Mouse (Mus musculus) telencephalon, adult 2 months (tissue): ENCODE data around the gene Cdc42bpg.
"Not testable (repeated sequence)": the region's sequence is repeated elsewhere in the genome, so short reads cannot be mapped to it uniquely, and the experiment has no call there.

ENCODE experiments used
- DNase-seq: peaks from one replicate; pipeline ENCODE4 v3.0.0-alpha.2; 2011; ENCODE audit warnings: low read depth, low spot score

Cdc42bpg gene

DNA sequence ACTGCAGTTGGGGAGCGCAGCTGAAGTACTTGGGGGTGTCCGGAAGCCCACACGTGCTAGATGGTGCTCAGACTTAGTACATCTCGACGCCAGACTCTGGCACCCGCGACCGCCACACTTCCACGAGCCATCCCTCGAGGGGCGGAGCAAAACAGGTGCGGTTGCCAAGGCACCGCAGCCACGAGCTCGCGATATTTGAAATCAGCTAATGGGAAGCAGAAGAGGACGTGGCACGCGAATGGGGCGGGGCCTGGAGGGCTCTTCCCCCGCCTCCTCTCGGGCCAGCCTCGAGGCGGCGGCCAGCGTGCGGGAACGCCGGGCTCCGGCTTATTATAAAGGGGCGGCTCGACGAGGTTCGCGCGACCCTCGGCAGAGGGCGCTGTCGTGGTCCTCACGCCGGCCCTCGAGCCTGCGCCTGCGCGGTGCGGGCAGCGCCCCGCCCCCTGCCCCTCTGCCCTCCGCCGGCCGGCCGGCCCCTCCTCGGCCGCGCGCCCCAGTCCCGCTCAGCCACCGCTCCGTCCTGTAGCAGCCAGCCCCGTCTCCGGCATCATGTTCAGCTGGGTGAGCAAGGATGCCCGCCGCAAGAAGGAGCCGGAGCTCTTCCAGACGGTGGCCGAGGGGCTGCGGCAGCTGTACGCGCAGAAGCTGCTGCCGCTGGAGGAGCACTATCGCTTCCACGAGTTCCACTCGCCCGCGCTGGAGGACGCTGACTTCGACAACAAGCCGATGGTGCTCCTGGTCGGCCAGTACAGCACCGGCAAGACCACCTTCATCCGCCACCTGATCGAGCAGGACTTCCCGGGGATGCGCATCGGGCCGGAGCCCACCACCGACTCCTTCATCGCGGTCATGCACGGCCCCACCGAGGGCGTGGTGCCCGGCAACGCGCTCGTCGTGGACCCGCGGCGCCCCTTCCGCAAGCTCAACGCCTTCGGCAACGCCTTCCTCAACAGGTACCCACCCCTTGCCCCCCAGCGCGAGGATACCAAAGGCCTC is 29.5 kb upstream of the Cdc42bpg start, which contains the start of gene Ehd1:
Gene Ehd1 (plus strand): TSS at position 300 of the 996 bp plus-strand sequence.
- peak; percentile 93 for DNase-seq

DNA sequence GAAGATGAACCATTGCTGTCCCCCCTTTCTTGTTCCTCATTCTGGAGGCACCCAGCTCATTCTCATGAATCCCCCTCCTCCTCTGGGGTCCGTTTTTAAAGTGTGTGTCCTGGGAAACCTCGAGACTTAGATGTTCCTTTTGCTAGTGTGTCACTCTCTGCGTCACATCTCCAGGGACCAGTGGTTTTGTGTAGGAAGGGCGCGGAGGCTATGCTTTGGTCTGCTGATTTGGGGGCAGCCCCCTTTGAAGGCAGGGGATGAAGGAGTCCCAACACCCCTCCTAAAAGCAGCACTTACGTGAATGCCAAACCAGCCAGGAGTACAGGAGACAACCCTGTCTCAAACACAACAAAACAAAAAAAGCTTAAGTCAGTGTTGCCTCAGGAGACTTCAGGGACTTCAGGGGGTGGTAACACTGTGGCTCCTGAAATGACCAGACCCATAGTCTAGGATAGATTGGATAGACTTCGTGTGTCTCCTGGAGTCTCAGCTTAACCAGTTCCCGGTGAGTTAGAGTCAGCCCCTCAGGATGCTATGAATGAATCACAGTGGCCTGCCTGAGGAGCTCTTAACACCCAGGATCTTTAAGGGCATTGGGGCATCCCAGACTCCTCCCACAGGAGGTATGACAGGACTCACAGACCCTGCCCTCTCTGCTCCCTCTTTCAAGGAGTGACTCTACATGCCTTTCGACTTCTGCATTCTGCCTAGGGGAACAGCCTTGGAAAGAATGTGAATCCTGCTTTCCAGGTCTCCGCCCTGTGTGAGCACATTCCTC is 28.4 kb upstream of the Cdc42bpg start:
- DNase-seq = no peak

DNA sequence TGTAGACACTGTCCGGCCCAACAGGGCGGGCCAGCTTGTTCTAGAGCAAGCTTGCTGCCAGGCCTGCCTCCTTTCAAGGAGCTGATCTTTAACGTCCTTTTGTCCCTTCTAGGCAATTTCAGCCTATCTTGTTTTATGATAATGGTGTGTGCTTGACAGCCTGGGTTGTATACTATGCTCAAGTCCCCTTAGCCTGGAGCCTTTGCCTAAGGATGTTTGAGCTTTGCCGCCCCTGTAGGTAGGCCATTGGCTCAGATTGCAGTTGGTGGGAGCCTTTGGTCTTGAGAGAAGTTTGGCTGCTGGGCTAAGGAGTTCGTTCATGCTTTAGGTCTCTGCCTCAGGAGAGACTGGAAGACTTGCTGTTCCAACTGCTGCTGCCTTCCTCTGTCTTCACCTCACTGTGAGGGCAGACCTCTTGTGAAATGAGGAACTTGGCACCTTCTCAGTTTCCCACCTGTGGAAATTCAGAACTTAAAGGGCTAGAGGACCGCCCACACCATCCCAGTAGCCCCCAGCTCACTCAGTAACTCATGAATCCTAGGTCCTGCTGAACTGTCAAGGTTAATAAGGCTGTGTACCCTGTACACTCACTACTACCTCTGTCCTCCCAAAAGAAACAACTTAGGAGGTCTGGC is 27.7 kb upstream of the Cdc42bpg start:
- no peak for DNase-seq

DNA sequence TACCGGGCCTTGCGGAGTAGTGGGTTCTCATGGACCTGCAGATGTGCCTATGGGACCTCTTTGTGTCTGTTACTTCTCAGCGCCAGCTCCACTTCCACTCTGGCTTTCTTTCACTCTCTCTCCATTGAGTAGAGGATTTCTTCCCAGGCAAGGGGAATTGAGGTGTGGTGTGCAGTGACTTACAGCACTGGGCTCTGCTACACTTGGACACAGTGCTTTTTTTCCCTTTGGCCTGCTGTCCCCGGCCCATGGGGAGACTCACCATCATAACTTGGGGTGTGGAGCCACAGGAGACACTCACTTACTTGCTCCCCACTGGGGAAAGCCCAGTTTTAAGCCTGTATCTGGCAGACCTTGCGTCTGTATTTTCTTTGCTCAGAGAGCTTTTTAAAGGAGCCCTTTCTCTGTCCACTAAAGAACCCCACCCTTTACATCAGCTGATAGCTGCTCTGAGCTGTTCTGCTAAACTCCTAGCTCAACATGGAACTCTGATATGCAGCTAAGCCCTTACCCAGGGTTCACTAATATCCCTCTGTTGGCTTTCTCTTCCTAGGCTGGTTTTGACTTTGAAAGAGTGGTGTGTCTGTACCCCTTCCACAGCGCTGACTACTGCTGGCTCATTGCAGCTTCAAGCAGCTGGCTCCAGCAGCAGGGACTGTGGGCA is 26.6 kb upstream of the Cdc42bpg start:
- DNase-seq = no peak

DNA sequence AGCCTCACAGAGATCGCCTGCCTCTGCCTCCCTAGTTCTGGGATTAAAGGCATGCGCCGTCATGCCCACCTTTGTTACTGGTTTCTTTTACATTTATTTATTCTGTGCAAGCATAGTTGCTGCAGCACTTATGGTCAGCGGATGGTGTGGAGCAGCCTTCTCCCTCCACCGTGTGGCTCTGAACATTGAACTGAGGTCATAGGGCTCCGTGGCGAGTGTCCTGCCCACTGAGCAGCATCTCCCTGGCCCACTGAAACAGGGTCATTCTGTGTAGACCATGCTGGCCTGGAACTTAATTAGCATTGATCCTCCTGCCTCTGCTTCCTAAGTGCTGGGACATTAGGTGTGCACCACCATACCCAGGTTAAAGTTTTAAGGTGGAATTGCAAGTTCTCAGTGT is 25.7 kb upstream of the Cdc42bpg start:
- DNase-seq = no peak

DNA sequence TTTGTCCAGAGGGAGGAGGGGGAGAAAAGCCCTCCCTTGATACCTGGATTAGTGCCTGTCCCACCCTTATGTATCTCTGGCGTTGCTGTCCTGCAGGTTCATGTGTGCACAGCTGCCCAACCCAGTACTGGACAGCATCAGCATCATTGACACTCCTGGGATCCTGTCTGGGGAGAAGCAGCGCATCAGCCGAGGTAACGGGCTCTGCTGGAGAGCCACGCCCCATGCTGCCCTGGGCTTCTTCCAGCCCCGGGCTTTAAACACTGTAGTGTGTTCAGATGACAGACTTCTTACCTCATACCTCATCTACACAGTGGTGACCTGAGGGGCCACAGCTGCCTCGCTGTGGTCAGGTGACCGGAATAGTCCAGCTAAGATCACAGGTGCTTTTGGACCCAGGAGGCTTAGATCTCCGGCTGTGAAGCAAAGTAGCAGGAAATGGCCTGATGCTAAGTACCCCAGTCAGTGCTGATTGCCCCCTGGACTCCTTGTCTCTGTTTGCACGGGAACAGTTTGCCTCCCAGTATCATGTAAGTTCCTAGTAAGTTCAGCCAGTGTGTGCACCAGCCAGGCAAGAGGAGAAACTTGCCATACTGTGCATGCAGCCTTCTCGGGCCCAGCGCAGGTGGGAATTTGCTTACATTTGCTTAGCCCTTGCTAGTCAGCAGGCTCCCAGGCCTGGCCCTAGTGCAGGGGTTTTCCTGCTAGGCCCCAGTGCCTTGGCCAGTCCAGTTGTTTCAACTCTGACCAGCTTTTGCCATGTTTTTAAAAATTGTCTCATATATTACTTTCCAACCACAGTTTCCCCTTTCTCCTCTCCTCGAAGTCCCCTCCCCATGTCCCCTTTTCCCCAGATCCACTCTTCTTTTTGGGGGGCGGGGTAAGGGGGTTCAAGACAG is 24.9 kb upstream of the Cdc42bpg start:
- DNase-seq = no peak

DNA sequence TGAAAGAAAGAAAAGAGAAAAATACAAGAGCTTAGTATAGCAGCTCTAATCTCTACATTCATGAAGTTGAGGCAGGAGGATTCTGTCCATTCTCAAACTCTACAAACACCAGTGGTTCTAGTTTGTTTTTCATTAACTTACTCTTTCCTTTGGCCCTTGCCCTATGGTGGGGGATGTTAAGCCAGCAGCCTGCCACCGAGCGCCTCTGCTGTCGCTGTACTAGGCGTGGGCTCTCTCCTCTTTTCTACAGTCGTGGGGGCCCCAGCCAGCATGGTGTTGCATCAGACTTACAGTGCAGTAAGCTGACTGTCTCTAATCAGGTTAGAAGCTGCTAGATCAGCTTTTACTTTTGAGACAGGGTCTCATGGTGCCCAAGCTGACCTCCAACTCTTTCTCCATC is 23.3 kb upstream of the Cdc42bpg start:
- DNase-seq = no peak

DNA sequence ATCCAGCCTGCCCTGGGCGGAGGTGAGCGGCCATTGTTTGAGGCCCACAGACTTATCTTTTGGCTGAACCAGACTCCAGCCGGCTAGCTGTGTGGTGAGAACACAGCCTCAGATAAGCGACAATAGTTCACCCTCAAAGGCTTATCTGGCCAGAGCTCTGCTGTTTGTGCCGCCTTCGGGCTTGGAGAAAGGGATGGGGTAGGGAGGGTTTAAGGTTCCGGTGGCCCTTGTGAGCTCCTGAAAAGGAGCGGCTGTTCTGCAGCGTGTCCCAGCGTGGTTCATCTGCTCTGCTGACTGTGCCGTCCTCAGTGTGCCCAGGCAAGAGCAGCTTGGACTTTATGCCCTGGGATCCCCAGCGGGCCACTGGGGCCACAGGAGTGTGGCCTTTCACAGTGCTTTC is 21.8 kb upstream of the Cdc42bpg start:
- DNase-seq = no peak

DNA sequence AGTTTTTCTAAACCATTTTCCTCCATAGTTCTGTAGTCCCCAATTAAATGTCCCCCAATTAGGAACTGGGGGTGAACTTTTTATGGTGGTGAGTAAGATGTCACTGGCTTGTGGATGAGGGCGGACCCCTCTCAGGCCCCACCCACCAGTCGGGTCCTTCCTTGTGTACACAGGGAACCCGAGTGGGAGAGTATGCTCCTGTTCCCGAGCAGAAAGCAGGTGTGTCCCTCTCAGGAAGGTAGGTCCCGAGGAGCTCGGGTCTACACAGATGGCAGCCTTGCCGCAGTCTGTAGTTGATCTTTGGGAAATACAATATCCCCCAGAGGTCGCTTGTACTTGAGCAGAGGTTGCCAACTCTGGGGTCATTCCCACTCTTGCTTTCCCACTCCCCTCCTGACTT is 21.0 kb upstream of the Cdc42bpg start:
- DNase-seq = no peak

DNA sequence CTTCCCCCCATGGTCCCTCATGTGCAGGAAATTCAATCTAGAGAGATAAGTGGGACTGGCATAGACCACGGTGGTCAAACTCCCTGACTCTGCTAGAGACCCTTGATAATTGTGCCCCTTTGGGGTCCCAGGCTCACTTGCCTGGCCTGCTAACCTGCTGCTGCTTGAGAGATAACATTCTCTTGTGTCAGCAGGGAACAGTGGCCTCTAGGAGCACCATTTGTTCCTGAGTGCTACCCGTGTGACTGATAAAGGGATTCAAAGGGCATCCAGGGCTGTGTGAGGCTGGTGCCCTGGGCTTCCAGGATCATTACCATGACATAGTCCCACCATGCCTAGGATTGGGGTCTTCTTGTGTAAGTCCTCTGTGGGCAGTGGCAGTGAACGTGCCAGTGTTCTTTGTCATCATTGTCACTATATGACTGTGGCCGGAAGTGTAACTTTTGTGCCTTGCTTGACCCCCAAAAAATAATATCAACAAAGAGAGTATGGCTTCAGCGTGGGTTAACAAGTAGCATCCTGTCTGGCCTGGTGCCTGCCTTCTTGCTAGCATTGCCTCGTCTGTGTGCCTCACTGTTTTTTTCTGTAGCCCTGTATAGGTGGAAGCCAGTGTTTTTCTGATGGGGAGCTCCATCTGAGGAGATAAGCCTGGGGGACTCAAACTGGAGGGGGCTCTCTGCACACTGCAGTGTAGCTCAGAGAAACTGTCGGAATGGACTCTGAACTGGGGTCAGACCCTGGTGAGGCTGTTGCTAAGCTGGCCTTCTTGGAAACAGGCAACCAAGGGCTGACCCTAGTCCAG is 20.4 kb upstream of the Cdc42bpg start:
- no peak for DNase-seq

DNA sequence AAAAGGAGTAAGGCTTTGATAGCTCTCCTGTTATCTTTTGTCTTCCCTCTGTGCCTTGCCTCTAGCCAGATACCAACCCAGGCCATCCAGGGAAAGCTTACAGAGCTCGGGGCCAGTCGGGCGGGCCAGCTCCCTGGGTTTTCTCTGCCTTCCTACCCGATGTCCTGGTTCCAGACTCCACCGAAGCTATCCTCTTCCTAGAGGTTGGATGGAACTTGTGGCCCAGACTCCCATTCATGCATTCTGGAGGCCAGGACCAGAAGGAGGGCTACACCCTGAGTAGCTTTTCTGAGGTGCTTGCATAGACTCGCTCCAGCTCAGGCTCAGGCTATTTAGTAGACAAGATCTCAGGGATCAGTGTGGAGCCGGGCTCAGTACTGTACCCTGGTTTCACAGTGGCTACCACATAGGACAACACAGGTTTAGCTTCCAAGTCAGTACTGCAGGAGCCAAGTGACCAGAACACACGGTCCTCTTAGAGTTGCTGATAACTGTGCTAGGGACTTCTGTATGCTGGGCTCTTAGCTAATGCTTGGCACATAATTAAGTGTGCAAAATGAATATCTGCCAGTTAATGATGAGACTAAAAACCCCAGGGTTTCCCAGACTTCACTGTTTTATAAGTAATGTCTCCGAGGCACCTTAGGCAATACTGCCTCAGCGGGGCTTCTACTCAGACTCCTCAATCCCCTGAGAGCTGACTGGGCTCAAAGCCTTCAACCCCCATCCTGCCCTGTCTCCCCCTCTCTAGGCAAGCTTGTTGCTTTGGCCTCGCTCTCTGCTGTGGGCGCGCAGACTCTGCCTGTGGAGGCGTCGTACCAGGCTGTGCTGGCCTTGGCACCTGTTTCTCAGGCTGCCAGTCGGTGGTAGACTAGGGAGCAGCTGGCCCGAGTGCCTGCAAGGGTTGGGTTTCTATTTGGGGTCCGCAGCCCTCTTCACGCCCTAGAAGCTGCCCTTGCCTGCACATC is 19.5 kb upstream of the Cdc42bpg start:
- DNase-seq = no peak

DNA sequence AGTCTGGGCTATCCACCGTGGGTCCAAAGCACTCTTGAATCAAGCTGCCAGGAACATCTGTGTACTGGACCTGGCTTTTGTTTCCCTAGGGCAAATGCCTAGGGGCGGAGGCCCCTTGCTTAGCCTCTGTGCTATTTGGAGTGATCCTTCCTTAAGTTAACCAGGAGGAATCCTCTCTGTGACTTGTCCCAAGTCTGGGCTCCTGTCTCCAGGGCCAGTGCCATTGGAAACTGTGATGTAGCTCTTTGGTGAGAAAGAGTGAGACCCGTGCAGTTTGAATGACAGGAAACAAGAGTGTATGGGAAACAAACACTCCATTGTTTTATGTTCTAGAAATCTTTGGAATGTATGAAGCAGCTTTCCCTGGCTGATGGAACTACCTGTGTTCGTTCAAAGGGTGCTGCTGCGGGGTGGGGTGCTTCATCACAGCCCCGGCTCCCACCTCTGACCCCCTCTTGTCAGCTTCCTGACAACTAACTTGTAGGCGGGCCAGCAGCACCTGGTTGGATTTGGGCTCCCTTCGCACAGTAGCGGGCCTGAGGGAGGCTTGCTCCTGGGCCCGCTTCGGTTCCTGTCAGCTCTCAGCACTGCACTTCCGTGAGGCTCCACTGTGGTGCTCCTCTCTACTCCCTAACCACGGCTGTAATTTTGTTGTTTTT is 17.9 kb upstream of the Cdc42bpg start:
- no peak for DNase-seq

DNA sequence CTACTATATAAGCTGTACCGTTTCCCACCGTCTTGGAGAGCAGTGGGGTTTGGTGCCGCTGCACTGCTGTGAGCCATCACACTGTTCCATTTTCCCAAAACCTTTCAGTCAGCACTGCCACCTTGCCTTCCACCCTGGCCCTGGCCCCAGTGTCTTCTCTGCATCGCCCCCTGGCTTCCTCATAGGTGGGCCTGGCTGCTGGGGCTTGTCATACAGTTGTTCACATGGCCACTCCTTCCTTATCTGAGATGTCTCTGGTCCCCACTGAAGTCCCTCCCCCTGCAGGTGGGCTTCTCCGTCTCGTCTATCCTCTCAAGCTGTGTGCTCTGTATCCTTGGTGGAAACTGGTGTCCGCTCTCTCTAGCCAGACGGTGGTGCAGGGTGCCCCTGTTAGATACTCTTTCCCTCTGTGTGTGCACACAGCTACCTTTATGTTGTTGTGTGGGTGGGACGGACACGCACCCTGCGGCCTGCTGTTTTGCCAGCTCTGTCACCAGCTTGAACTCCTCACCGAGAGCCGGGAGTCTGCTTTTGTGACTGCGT is 16.5 kb upstream of the Cdc42bpg start:
- DNase-seq = no peak

DNA sequence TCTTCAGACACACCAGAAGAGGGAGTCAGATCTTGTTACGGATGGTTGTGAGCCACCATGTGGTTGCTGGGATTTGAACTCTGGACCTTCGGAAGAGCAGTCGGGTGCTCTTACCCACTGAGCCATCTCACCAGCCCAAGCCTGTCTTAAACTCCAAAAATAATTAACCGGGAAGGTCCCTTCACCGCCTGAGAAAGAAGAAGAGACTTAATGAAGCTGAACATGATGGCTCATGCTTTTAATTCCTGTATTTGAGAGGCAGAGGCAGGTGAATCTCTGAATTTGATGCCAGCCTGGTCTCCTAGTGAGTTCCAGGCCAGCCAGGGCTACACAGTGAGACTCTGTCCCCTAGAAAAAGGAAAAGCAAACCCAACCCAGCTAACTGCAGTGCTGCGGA is 15.5 kb upstream of the Cdc42bpg start:
- DNase-seq = not testable (repeated sequence)

DNA sequence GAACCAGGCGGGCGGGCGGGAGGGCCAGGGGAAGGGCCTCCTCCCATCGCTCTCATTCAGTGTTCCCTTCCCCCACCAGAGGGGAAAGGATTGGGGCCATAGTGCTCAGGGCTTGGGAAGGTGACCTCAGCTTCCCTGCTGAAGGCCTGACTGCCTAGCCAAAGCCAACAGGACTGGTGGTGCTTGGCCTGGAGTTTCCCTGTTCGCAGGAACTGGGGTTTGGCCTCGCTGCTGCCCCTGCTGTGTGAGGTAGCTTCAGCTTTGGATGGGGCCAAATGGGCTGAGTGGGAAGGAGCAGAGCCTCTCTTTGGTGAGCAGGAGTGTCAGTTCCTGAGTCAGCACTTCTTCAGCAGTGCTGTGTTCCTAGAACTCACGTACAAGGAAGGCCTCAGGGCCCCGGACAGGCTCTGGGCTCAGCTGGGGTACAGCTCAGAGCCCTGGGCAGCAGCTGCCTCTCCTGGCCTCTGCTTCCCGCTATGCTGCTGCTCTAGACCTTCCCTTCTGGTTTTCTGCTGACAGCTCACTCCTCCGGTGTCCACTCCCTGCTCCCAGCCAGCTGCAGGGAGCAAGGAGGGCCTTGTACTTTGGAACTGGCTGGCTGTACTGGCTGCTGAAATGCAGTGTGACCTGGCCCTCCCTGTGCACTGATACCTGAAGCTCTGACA is 15.0 kb upstream of the Cdc42bpg start:
- no peak for DNase-seq

DNA sequence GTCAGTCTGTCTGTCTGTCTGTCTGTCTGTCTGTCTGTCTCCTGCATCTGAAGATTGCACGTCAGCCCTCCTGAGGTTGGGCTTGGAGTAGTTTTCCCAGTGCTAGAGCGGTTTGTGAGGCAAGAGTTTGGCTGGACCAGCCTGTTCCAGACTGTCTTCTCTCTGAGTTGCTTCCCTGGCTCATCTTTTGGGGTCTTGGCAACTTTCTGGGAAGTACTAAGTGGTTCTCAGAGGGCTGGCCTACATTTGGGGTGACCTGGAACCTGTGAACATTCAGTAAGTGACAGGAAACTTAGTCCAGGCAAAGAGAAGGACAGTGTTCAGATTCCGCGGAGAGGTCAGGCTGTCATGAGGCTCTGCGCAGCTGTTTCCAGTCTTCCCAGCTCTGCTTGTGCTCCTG is 14.0 kb upstream of the Cdc42bpg start:
- no peak for DNase-seq

DNA sequence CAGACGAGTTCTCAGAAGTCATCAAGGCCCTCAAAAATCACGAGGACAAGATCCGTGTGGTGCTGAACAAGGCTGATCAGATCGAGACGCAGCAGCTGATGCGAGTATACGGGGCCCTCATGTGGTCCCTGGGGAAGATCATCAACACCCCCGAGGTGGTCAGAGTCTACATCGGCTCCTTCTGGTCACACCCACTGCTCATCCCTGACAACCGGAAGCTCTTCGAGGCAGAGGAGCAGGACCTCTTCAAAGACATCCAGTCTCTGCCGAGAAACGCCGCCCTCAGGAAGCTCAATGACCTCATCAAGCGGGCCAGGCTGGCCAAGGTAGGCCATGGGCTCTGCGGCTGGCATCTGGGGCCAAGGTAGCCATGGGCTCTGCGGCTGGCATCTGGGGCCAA is 12.0 kb upstream of the Cdc42bpg start:
- no peak for DNase-seq
